Mouse (Mus musculus) lung, postnatal 0 days (tissue): ENCODE measurements around the gene Gsx1.

Experiments
- CTCF ChIP-seq: IDR thresholded peaks from 2 replicates; pipeline ENCODE4 v1.5.1; 2016; ENCODE audit warnings: antibody characterized with exemption, mild to moderate bottlenecking
- EP300 ChIP-seq: IDR thresholded peaks from 2 replicates; pipeline ENCODE4 v1.6.1; 2016; ENCODE audit warnings: antibody characterized with exemption, mild to moderate bottlenecking, control low read depth

DNA sequence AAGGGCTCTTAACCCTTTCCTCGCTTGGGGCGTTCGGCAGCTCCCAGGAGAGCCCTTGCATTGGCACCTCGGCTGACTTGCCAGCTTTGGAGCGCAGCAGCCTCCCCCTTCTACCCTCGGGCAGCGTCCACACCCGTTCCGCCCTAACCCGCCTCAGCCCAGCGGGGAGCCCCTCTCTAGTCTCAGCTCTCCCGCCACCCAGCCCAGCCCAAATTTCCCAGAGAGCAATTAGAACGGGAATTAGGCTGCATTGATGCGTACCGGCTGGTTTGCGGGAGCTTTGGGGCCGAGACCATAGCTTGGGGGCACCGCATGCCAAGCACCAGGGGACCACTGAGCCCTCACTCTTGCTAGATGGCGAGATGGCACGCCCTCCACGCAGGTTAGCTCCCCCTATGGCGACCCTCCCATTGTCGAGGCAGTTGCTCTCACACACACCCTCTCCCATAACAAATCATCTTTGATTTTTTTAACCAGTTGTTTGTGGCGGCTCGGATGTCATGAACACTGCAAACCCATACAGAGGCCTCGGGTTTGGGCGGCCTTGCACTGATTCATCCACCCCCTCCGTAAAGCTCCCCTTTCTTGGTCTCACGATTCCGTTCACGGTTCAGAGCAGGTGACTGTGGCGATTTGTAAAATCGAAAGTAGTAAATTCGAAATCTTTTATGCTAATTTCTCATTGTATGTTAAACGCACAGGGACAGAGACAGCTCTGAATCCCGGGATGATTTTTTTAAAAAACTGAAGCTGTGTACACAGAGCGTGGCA, 1.5 kb upstream of the Gsx1 start:
- TF ChIP-seq CTCF (no peak), EP300 (no peak)
